27 mouse cellular contexts compared by ENCODE assay signal in genomic region chr7:135010997-135011396, GRCm38 (mm10).
"Had no signal": no experiment of that assay in that cellular context is flagged by ENCODE, and none has a peak within 500 bp of the region (broad histone marks: within the 10 kb centered on the region; RNA-seq: fewer than 3 reads in every experiment).

No protein-coding gene starts in this region.

- H3K4me1 ChIP-seq: embryonic facial prominence, embryonic 12.5 days; embryonic facial prominence, embryonic 15.5 days; forebrain, embryonic 12.5 days; forebrain, embryonic 13.5 days; forebrain, embryonic 15.5 days had no signal

- H3K27ac ChIP-seq: embryonic facial prominence, embryonic 10.5 days; embryonic facial prominence, embryonic 12.5 days; embryonic facial prominence, embryonic 13.5 days; embryonic facial prominence, embryonic 15.5 days; forebrain, embryonic 10.5 days; forebrain, embryonic 12.5 days; forebrain, embryonic 13.5 days; forebrain, embryonic 15.5 days; gastrocnemius, adult 2 months; heart, adult 2 months had no signal

- H3K4me2 ChIP-seq: embryonic facial prominence, embryonic 12.5 days; embryonic facial prominence, embryonic 13.5 days; embryonic facial prominence, embryonic 15.5 days; forebrain, embryonic 12.5 days; forebrain, embryonic 13.5 days; forebrain, embryonic 15.5 days had no signal

- DNase-seq: cerebellum, adult 2 months; cerebellum, adult 8-10 months; cerebellum, adult 9-10 months; cerebellum, adult 9-11 months; cerebellum, postnatal 10 days; cerebellum, postnatal 14 days; cerebellum, postnatal 25 days; cerebellum, postnatal 36 days; embryo, embryonic 11 days; forebrain, postnatal 0 days; gastrocnemius, adult 2 months; gastrocnemius, postnatal 10 days; gastrocnemius, postnatal 14 days; gastrocnemius, postnatal 25 days; gastrocnemius, postnatal 36 days; heart, adult 2 months had no signal

- H3K9me3 ChIP-seq: embryonic facial prominence, embryonic 10.5 days; embryonic facial prominence, embryonic 12.5 days; embryonic facial prominence, embryonic 13.5 days; embryonic facial prominence, embryonic 15.5 days; forebrain, embryonic 10.5 days; forebrain, embryonic 12.5 days; forebrain, embryonic 13.5 days; forebrain, embryonic 15.5 days had no signal

- H3K27me3 ChIP-seq: embryonic facial prominence, embryonic 12.5 days; embryonic facial prominence, embryonic 13.5 days; embryonic facial prominence, embryonic 15.5 days; forebrain, embryonic 12.5 days; forebrain, embryonic 13.5 days; forebrain, embryonic 15.5 days had no signal

- H3K9ac ChIP-seq: embryonic facial prominence, embryonic 12.5 days; embryonic facial prominence, embryonic 13.5 days; embryonic facial prominence, embryonic 15.5 days; forebrain, embryonic 12.5 days; forebrain, embryonic 13.5 days; forebrain, embryonic 15.5 days; forebrain, postnatal 0 days had no signal

- H3K36me3 ChIP-seq: embryonic facial prominence, embryonic 10.5 days; embryonic facial prominence, embryonic 12.5 days; embryonic facial prominence, embryonic 13.5 days; embryonic facial prominence, embryonic 15.5 days; forebrain, embryonic 10.5 days; forebrain, embryonic 12.5 days; forebrain, embryonic 15.5 days had no signal

- ATAC-seq: forebrain, embryonic 13.5 days; forebrain, embryonic 14.5 days; forebrain, embryonic 15.5 days; forebrain, embryonic 16.5 days; forebrain, postnatal 0 days had no signal

- H3K4me3 ChIP-seq: embryonic facial prominence, embryonic 10.5 days; embryonic facial prominence, embryonic 12.5 days; embryonic facial prominence, embryonic 13.5 days; embryonic facial prominence, embryonic 15.5 days; erythroblast, embryonic 14.5 days; forebrain, embryonic 10.5 days; forebrain, embryonic 12.5 days; forebrain, embryonic 13.5 days; forebrain, embryonic 15.5 days; gastrocnemius, adult 2 months; heart, adult 2 months had no signal
